ENCODE assay signal across 15 mouse cellular contexts in genomic region chr13:41381806-41382546, GRCm38 (mm10).
DNase-seq lines count a peak whose midpoint lies in the region; ATAC-seq and TF ChIP-seq lines count a peak whose summit lies in the region.
"Had no signal": no experiment of that assay in that cellular context is flagged by ENCODE, and none has a peak within 500 bp of the region (broad histone marks: within the 10 kb centered on the region; RNA-seq: fewer than 3 reads in every experiment).

No protein-coding gene starts in this region.

- TF ChIP-seq POLR2A in thymus, adult 2 months (IDR thresholded peaks at IDR 0.05; ENCODE audit: control insufficient read depth, extremely low read depth, insufficient read depth, low read length, poor library complexity) = no peak

- WGBS in thymus, adult 2 months = 28% methylated on average over 5 of the region's 5 CpGs
- WGBS in kidney, embryonic 16.5 days = 78% methylated on average over 5 of the region's 5 CpGs
- WGBS in forebrain, embryonic 15.5 days = 86% methylated on average over 5 of the region's 5 CpGs

- no peak for TF ChIP-seq CTCF in thymus, adult 2 months (IDR thresholded peaks at IDR 0.05; ENCODE audit: borderline replicate concordance, control insufficient read depth, extremely low read depth, insufficient read depth, low read length, poor library complexity)

- peak; percentile 28 for DNase-seq in thymus, adult 2 months
- DNase-seq in thymus, adult 18-20 months = no peak
- no peak for DNase-seq in left cerebral cortex, adult 11 months (ENCODE audit: low spot score)
- DNase-seq: cerebellum, adult 8-10 months; heart, postnatal 14 days; kidney, postnatal 10 days; layer of hippocampus, adult 9-11 months; liver, embryonic 13.5 days; lung, postnatal 14 days had no signal

- H3K4me3 ChIP-seq in thymus, adult 2 months (ENCODE audit: control insufficient read depth, insufficient read depth, low read length) = no peak overlapping the region
- no peak overlapping the region for H3K4me3 ChIP-seq in kidney, embryonic 16.5 days (ENCODE audit: low read length)
- H3K4me3 ChIP-seq in forebrain, embryonic 15.5 days = no peak overlapping the region
- H3K4me3 ChIP-seq: liver, embryonic 13.5 days; midbrain, embryonic 15.5 days; neural tube, embryonic 13.5 days had no signal

- ATAC-seq in granulocyte monocyte progenitor cell, adult 5-6 weeks (replicated peaks; ENCODE audit: poor library complexity, severe bottlenecking) = peak; percentile 36
- ATAC-seq in neutrophil, adult 5-6 weeks (ENCODE audit: extremely low read depth, insufficient number of reproducible peaks, low FRiP score, poor library complexity, severe bottlenecking) = peak; percentile 77
- ATAC-seq in kidney, embryonic 16.5 days (ENCODE audit: low FRiP score, low TSS enrichment) = no peak
- ATAC-seq in forebrain, embryonic 15.5 days (replicated peaks) = no peak
- ATAC-seq: midbrain, embryonic 15.5 days had no signal

- H3K27me3 ChIP-seq in thymus, adult 2 months (ENCODE audit: control insufficient read depth, insufficient read depth, low read length) = no peaks in the 10 kb centered on the region
- H3K27me3 ChIP-seq in kidney, embryonic 16.5 days (ENCODE audit: insufficient read depth, low read length) = no peaks in the 10 kb centered on the region
- no peaks in the 10 kb centered on the region for H3K27me3 ChIP-seq in forebrain, embryonic 15.5 days
- H3K27me3 ChIP-seq: liver, embryonic 13.5 days; midbrain, embryonic 15.5 days; neural tube, embryonic 13.5 days had no signal

- H3K36me3 ChIP-seq in thymus, adult 2 months (ENCODE audit: control insufficient read depth, insufficient read depth, low read length) = no peaks in the 10 kb centered on the region; the same call in 1 of the 2 replicates
- no peaks in the 10 kb centered on the region for H3K36me3 ChIP-seq in kidney, embryonic 16.5 days (ENCODE audit: insufficient read depth, low read length)
- H3K36me3 ChIP-seq in forebrain, embryonic 15.5 days = no peaks in the 10 kb centered on the region
- H3K36me3 ChIP-seq: liver, embryonic 13.5 days; midbrain, embryonic 15.5 days; neural tube, embryonic 13.5 days had no signal

- H3K4me2 ChIP-seq in kidney, embryonic 16.5 days (replicated peaks; ENCODE audit: low read depth, low read length) = no peak overlapping the region
- no peak overlapping the region for H3K4me2 ChIP-seq in forebrain, embryonic 15.5 days (replicated peaks)
- H3K4me2 ChIP-seq: liver, embryonic 13.5 days; midbrain, embryonic 15.5 days; neural tube, embryonic 13.5 days had no signal

- H3K9ac ChIP-seq in kidney, embryonic 16.5 days (replicated peaks; ENCODE audit: low read length) = no peak overlapping the region
- no peak overlapping the region for H3K9ac ChIP-seq in forebrain, embryonic 15.5 days (replicated peaks)
- H3K9ac ChIP-seq: liver, embryonic 13.5 days; midbrain, embryonic 15.5 days; neural tube, embryonic 13.5 days had no signal

- peak overlapping the region; percentile 66 for H3K27ac ChIP-seq in thymus, adult 2 months (ENCODE audit: control insufficient read depth, insufficient read depth, low read length)
- H3K27ac ChIP-seq in kidney, embryonic 16.5 days (ENCODE audit: low read length) = no peak overlapping the region
- no peak overlapping the region for H3K27ac ChIP-seq in forebrain, embryonic 15.5 days (replicated peaks)
- H3K27ac ChIP-seq: liver, embryonic 13.5 days; midbrain, embryonic 15.5 days; neural tube, embryonic 13.5 days had no signal

- H3K9me3 ChIP-seq in kidney, embryonic 16.5 days (ENCODE audit: low read length) = no peaks in the 10 kb centered on the region
- H3K9me3 ChIP-seq in forebrain, embryonic 15.5 days = no peaks in the 10 kb centered on the region
- H3K9me3 ChIP-seq: liver, embryonic 13.5 days; midbrain, embryonic 15.5 days; neural tube, embryonic 13.5 days had no signal

- H3K4me1 ChIP-seq in thymus, adult 2 months (replicated peaks; ENCODE audit: control insufficient read depth, insufficient read depth, low read length) = peaks cover 20% of the 10 kb centered on the region
- peaks cover 8% of the 10 kb centered on the region; the same call in 1 of the 2 replicates for H3K4me1 ChIP-seq in kidney, embryonic 16.5 days (ENCODE audit: insufficient read depth, low read length)
- no peaks in the 10 kb centered on the region for H3K4me1 ChIP-seq in forebrain, embryonic 15.5 days
- H3K4me1 ChIP-seq: liver, embryonic 13.5 days; midbrain, embryonic 15.5 days had no signal

Comparison
In these comparisons a context has a peak if more than half of its experiments do, and no peak if none do; other contexts are left out.
1. ATAC-seq: peak in granulocyte monocyte progenitor cell, adult 5-6 weeks (single experiment) and neutrophil, adult 5-6 weeks (single experiment); none in kidney, embryonic 16.5 days (single experiment) and forebrain, embryonic 15.5 days (single experiment).